Mouse (Mus musculus) kidney, postnatal 0 days (tissue): ENCODE results near the gene Gfm2. TPM values are rescaled to one million over a fixed set of nuclear protein-coding genes. Genes with fewer than 3 reads are reported as not detected.
A peak's percentile ranks its signal among the peaks of the same experiment; 100 is the strongest.

Source experiments
- ATAC-seq: fragments of 200-750 bp; cut with Nextera tagmentation; replicated peaks from 2 replicates; pipeline ENCODE4 v1.8.0; 2017; ENCODE audit warnings: low read depth, moderate number of reproducible peaks, moderate TSS enrichment, moderate library complexity; ENCODE audit not compliant: low FRiP score
- DNase-seq: peaks from one replicate; pipeline ENCODE4 v3.0.0-alpha.2; 2016; ENCODE audit warnings: low spot score
- H3K27ac ChIP-seq: fragments of 300-500 bp; sonication (generic); 2 replicates; pipeline ENCODE4 v1.5.1; 2014; ENCODE audit warnings: mild to moderate bottlenecking
- H3K27me3 ChIP-seq: fragments of 300-500 bp; sonication (generic); 2 replicates; pipeline ENCODE4 v1.6.1; 2014; ENCODE audit warnings: low read length, mixed read lengths; ENCODE audit not compliant: insufficient read depth
- H3K36me3 ChIP-seq: fragments of 300-500 bp; sonication (generic); 2 replicates; pipeline ENCODE4 v1.6.1; 2014; ENCODE audit warnings: low read length, mixed read lengths; ENCODE audit not compliant: insufficient read depth
- H3K4me1 ChIP-seq: fragments of 300-500 bp; sonication (generic); replicated peaks from 2 replicates; pipeline ENCODE4 v1.6.1; 2014; ENCODE audit warnings: antibody characterized with exemption, low read length, mixed read lengths; ENCODE audit not compliant: insufficient read depth
- H3K4me2 ChIP-seq: fragments of 300-500 bp; sonication (generic); 2 replicates; pipeline ENCODE4 v1.6.1; 2014; ENCODE audit warnings: mild to moderate bottlenecking, low read length, moderate library complexity, mixed read lengths
- H3K4me3 ChIP-seq: fragments of 300-500 bp; sonication (generic); replicated peaks from 2 replicates; pipeline ENCODE4 v1.5.1; 2014; ENCODE audit warnings: low read depth, low read length
- H3K9ac ChIP-seq: fragments of 300-500 bp; sonication (generic); 2 replicates; pipeline ENCODE4 v1.6.1; 2014; ENCODE audit warnings: low read depth, low read length
- H3K9me3 ChIP-seq: fragments of 300-500 bp; sonication (generic); replicated peaks from 2 replicates; pipeline ENCODE4 v1.6.1; 2016; ENCODE audit warnings: low read length, inconsistent platforms, mixed read lengths
- CTCF ChIP-seq: IDR thresholded peaks from 2 replicates; pipeline ENCODE4 v1.5.1; 2016; ENCODE audit warnings: antibody characterized with exemption, low read depth, mild to moderate bottlenecking, moderate library complexity
- WGBS: fragments of 180-500 bp; shearing (Covaris S2); extraction: QIAGEN DNeasy Blood & Tissue Kit; methylation state at CpG from one replicate; pipeline ENCODE4 v1.1.7; 2014; 5-methylcytosine and 5-hydroxymethylcytosine counted together
- polyA plus RNA-seq: library from polyadenylated mRNA; unstranded; fragments of >200 nt; fragmentation: Nextera tagmentation; extraction: Ambion mirVana; gene quantifications from 2 replicates; pipeline ENCODE4 v1.2.1, GENCODE M21; 2015

Gfm2 gene
- polyA plus RNA-seq, 1 experiment from 2014 or later = 20.4 TPM

- Histone ChIP-seq H3K36me3 (no peaks in the 10 kb centered on the region), H3K9me3 (no peaks in the 10 kb centered on the region), H3K4me1 (0 out of 2 replicates have a peak, but pooled peaks cover 3% of the 10 kb centered on the region), H3K9ac (peak within 1 kb of the TSS; percentile 56), H3K27ac (peak within 1 kb of the TSS; percentile 73), H3K4me2 (peak within 1 kb of the TSS; percentile 93), H3K27me3 (no peaks in the 10 kb centered on the region), H3K4me3 (peak within 1 kb of the TSS; percentile 54)
- peak; percentile 56 for TF ChIP-seq CTCF
- peak; percentile 96 for ATAC-seq
- DNase-seq = peak; percentile 94
- WGBS = under 1% methylated on average over 45 of the region's 45 CpGs
These were observed 60.3 kb downstream of the Gfm2 start, which contains the start of gene Hexb for GRCm38 (mm10) chr13:97197932-97198562. Hexb (minus strand) TSS chr13:97198357.

- H3K9ac ChIP-seq = no peak overlapping the region
- no peak overlapping the region for H3K27ac ChIP-seq
- no peak overlapping the region for H3K4me2 ChIP-seq
- no peak overlapping the region for H3K4me3 ChIP-seq
- no peaks in the 10 kb centered on the region for H3K9me3 ChIP-seq
- 0 out of 2 replicates have a peak, but pooled peaks cover 3% of the 10 kb centered on the region for H3K4me1 ChIP-seq
- ATAC-seq (no peak), DNase-seq (no peak)
- WGBS = 75% methylated on average over 2 of the region's 2 CpGs
- no peaks in the 10 kb centered on the region for H3K36me3 ChIP-seq
- TF ChIP-seq CTCF = no peak
- H3K27me3 ChIP-seq = no peaks in the 10 kb centered on the region
These were observed 61.4 kb downstream of the Gfm2 start for GRCm38 (mm10) chr13:97199123-97199522.

- H3K9ac ChIP-seq = no peak overlapping the region
- 57% methylated on average over 7 of the region's 7 CpGs for WGBS
- H3K4me3 ChIP-seq = no peak overlapping the region
- DNase-seq (no peak), ATAC-seq (no peak)
- H3K36me3 ChIP-seq = no peaks in the 10 kb centered on the region
- no peaks in the 10 kb centered on the region for H3K27me3 ChIP-seq
- H3K4me1 ChIP-seq = peaks cover 10% of the 10 kb centered on the region; the same call in 1 of the 2 replicates
- H3K4me2 ChIP-seq = no peak overlapping the region
- H3K9me3 ChIP-seq = no peaks in the 10 kb centered on the region
- H3K27ac ChIP-seq = no peak overlapping the region
- TF ChIP-seq CTCF = no peak
These were observed 63.3 kb downstream of the Gfm2 start for GRCm38 (mm10) chr13:97201076-97201475.

GRCm38 (mm10) chr13:97201896-97202295 is 64.2 kb downstream of the Gfm2 start:
- Histone ChIP-seq H3K4me3 (no peak overlapping the region), H3K4me1 (peaks cover 10% of the 10 kb centered on the region; the same call in 1 of the 2 replicates), H3K4me2 (no peak overlapping the region), H3K9me3 (no peaks in the 10 kb centered on the region), H3K36me3 (no peaks in the 10 kb centered on the region), H3K9ac (no peak overlapping the region), H3K27me3 (no peaks in the 10 kb centered on the region), H3K27ac (no peak overlapping the region)
- DNase-seq (no peak), ATAC-seq (no peak)
- 59% methylated on average over 4 of the region's 4 CpGs for WGBS
- TF ChIP-seq CTCF = no peak

- Histone ChIP-seq H3K4me2 (peak overlapping the region; percentile 57), H3K9me3 (no peaks in the 10 kb centered on the region), H3K27me3 (no peaks in the 10 kb centered on the region), H3K9ac (peak overlapping the region; percentile 10; the same call in 1 of the 2 replicates), H3K4me3 (peak overlapping the region; percentile 24), H3K4me1 (peaks cover 6% of the 10 kb centered on the region; the same call in 1 of the 2 replicates), H3K36me3 (no peaks in the 10 kb centered on the region), H3K27ac (peak overlapping the region; percentile 77)
- peak; percentile 92 for DNase-seq
- WGBS = 6% methylated on average over 18 of the region's 18 CpGs
- peak; percentile 80 for TF ChIP-seq CTCF
- ATAC-seq = peak; percentile 76
These were observed 67.4 kb downstream of the Gfm2 start for GRCm38 (mm10) chr13:97205052-97205701.

- ATAC-seq = no peak
- no peak overlapping the region for H3K4me2 ChIP-seq
- WGBS = 87% methylated on average over 2 of the region's 2 CpGs
- DNase-seq = no peak
- peak overlapping the region; percentile 19; the same call in 1 of the 2 replicates for H3K27ac ChIP-seq
- no peak for TF ChIP-seq CTCF
- no peak overlapping the region for H3K9ac ChIP-seq
- peaks cover 6% of the 10 kb centered on the region; the same call in 1 of the 2 replicates for H3K4me1 ChIP-seq
- H3K36me3 ChIP-seq = no peaks in the 10 kb centered on the region
- no peak overlapping the region for H3K4me3 ChIP-seq
- H3K9me3 ChIP-seq = no peaks in the 10 kb centered on the region
- H3K27me3 ChIP-seq = no peaks in the 10 kb centered on the region
These were observed 68.3 kb downstream of the Gfm2 start for GRCm38 (mm10) chr13:97206046-97206445.
